Mouse (Mus musculus) lung, embryonic 14.5 days (tissue): ENCODE results near the gene Pdpn. TPM values are rescaled to one million over a fixed set of nuclear protein-coding genes. Genes with fewer than 3 reads are reported as not detected.

Source experiments
- ATAC-seq: fragments of 200-750 bp; cut with Nextera tagmentation; 2 replicates; pipeline ENCODE4 v1.8.0; 2017; ENCODE audit warnings: mild to moderate bottlenecking, moderate TSS enrichment, moderate library complexity; ENCODE audit not compliant: insufficient read depth
- DNase-seq: peaks from one replicate; pipeline ENCODE4 v3.0.0-alpha.2; 2015
- H3K27ac ChIP-seq: fragments of 300-500 bp; sonication (generic); 2 replicates; pipeline ENCODE4 v1.5.1; 2014; ENCODE audit warnings: low read depth, mild to moderate bottlenecking, moderate library complexity
- H3K27me3 ChIP-seq: fragments of 300-500 bp; sonication (generic); 2 replicates; pipeline ENCODE4 v1.6.1; 2014; ENCODE audit warnings: low read length, control low read depth; ENCODE audit not compliant: insufficient read depth
- H3K36me3 ChIP-seq: fragments of 300-500 bp; sonication (generic); 2 replicates; pipeline ENCODE4 v1.6.1; 2014; ENCODE audit warnings: control low read depth; ENCODE audit not compliant: insufficient read depth
- H3K4me1 ChIP-seq: fragments of 300-500 bp; sonication (generic); 2 replicates; pipeline ENCODE4 v1.6.1; 2014; ENCODE audit warnings: antibody characterized with exemption, control low read depth; ENCODE audit not compliant: insufficient read depth
- H3K4me2 ChIP-seq: fragments of 300-500 bp; sonication (generic); 2 replicates; pipeline ENCODE4 v1.6.1; 2014; ENCODE audit warnings: mild to moderate bottlenecking
- H3K4me3 ChIP-seq: fragments of 300-500 bp; sonication (generic); 2 replicates; pipeline ENCODE4 v1.5.1; 2014; ENCODE audit warnings: low read depth, low read length
- H3K9ac ChIP-seq: fragments of 300-500 bp; sonication (generic); 2 replicates; pipeline ENCODE4 v1.6.1; 2014
- H3K9me3 ChIP-seq: fragments of 300-500 bp; sonication (generic); 2 replicates; pipeline ENCODE4 v1.6.1; 2016; ENCODE audit warnings: low read depth, low read length, control low read depth
- CTCF ChIP-seq: IDR thresholded peaks from 2 replicates; pipeline ENCODE4 v1.5.1; 2016; ENCODE audit warnings: antibody characterized with exemption, low read depth
- WGBS: fragments of 180-500 bp; shearing (Covaris S2); extraction: QIAGEN DNeasy Blood & Tissue Kit; methylation state at CpG from one replicate; pipeline ENCODE4 v1.1.7; 2014; 5-methylcytosine and 5-hydroxymethylcytosine counted together
- polyA plus RNA-seq: library from polyadenylated mRNA; unstranded; fragments of >200 nt; fragmentation: Nextera tagmentation; extraction: Ambion mirVana; gene quantifications from 2 replicates; pipeline ENCODE4 v1.2.1, GENCODE M21; 2014

Pdpn gene
- polyA plus RNA-seq, 1 experiment from 2014 or later: 36.6 TPM

DNA sequence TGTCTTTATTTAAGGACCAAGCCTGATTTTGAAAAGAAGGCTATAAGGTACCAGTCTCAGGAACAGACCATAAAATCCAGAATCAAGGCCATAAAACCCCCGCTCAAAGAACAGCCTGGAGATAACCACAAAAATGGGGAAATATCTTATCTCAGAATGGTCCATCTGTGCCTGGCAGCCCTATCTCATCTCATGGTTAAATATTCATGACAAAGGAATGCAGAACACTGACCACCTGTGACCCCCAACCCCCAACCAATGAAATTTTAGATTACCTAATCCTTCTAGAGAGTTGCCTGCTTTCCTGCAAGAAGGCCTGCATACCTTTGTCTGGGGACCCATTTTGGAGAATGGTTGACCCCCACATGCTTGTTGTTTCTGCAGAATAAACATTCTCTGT lies 32.4 kb upstream of the Pdpn start:
- no peaks in the 10 kb centered on the region for H3K36me3 ChIP-seq
- H3K9me3 ChIP-seq: no peaks in the 10 kb centered on the region
- no peaks in the 10 kb centered on the region for H3K4me1 ChIP-seq
- no peak overlapping the region for H3K4me3 ChIP-seq
- no peak overlapping the region for H3K9ac ChIP-seq
- DNase-seq (no peak), ATAC-seq (no peak)
- TF ChIP-seq CTCF: no peak
- H3K27ac ChIP-seq: no peak overlapping the region
- no peaks in the 10 kb centered on the region for H3K27me3 ChIP-seq
- H3K4me2 ChIP-seq: no peak overlapping the region
- WGBS: 77% methylated on average over 1 of the region's 1 CpGs

DNA sequence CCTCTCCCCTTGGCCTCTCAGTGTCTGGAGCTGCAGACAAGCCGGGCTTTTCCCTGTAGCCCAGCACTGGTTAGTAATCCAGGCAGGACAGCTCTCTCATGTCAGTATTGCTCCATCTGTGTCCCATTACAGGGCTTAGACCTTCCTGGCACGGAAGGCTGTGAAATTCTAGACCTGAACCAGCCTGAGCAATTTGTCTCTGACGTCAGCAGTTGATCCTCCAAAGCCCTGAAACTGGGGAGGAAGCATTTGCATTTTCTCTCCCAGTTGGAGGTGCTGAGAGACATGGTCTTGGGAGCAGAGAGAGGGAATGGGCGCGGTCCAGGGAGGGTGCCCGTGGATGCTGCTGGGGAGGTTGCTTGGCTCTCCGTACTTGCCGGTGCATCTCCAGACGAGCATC lies 31.2 kb upstream of the Pdpn start:
- no peak for TF ChIP-seq CTCF
- H3K9me3 ChIP-seq: no peaks in the 10 kb centered on the region
- WGBS: 20% methylated on average over 9 of the region's 9 CpGs
- no peaks in the 10 kb centered on the region for H3K36me3 ChIP-seq
- ATAC-seq (peak; percentile 64), DNase-seq (peak; percentile 40)
- no peak overlapping the region for H3K4me2 ChIP-seq
- H3K9ac ChIP-seq: no peak overlapping the region
- H3K4me1 ChIP-seq: no peaks in the 10 kb centered on the region
- no peaks in the 10 kb centered on the region for H3K27me3 ChIP-seq
- no peak overlapping the region for H3K27ac ChIP-seq
- H3K4me3 ChIP-seq: no peak overlapping the region

DNA sequence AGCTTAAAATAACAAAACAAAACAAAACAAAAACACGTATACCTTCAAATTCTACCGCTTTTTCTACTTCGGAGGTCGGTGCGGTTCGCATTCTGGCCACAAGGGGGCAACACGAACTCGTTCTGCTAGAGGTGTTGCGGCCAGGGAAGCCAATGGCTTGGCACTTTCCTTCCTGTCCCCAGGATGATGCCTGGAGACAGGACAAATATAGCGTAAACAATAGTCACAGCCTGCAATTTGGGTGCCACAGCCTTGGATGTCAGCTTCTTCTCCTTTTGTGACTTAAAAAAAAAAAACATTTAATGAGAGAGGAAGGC lies 26.2 kb upstream of the Pdpn start:
- H3K27ac ChIP-seq: no peak overlapping the region
- H3K9ac ChIP-seq: no peak overlapping the region
- H3K9me3 ChIP-seq: no peaks in the 10 kb centered on the region
- H3K4me1 ChIP-seq: no peaks in the 10 kb centered on the region
- H3K4me2 ChIP-seq: peak overlapping the region; percentile 57
- TF ChIP-seq CTCF: peak; percentile 88
- H3K4me3 ChIP-seq: peak overlapping the region; percentile 21; the same call in 1 of the 2 replicates
- 0 out of 2 replicates have a peak, but pooled peaks have one; percentile 30 for ATAC-seq
- WGBS: under 1% methylated on average over 10 of the region's 10 CpGs
- no peaks in the 10 kb centered on the region for H3K36me3 ChIP-seq
- DNase-seq: peak; percentile 88
- no peaks in the 10 kb centered on the region; the same call in 1 of the 2 replicates for H3K27me3 ChIP-seq

DNA sequence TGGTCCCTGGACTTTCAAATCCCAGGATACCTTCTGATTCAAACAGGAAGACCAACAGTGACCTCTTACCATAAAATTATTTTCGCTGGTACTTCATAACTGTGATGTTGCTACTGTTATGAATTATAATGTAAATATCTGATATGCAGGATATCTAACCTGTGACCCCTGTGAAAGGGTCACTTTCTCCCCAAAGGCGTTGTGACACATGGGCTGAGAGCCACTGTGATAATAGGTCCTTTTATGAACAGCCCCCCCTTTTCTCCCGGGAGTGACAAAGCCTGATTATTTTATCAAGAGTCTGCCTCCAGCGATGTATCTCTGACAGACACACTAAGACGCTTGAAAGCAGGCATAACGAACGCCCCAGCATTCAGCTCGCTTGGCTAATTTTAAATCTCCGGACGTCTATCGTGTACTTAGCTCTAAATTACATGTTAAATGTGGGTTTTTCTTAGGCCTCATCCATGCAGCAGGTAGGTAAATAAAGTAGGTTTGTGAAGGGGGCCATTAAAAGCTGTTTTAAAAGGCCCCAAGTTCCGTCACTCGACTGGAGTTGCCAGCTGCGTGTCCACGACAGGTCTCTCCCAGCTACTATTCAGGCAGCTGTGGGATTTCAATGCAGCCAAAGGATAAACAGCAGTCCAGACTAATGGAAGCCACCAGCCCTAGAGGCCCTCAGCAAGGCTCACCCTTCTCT lies 25.7 kb upstream of the Pdpn start:
- Histone ChIP-seq H3K27ac (no peak overlapping the region), H3K4me3 (peak overlapping the region; percentile 21; the same call in 1 of the 2 replicates), H3K4me1 (no peaks in the 10 kb centered on the region), H3K36me3 (no peaks in the 10 kb centered on the region), H3K4me2 (peak overlapping the region; percentile 57), H3K27me3 (no peaks in the 10 kb centered on the region; the same call in 1 of the 2 replicates), H3K9me3 (no peaks in the 10 kb centered on the region), H3K9ac (no peak overlapping the region)
- TF ChIP-seq CTCF: no peak
- 15% methylated on average over 15 of the region's 15 CpGs for WGBS
- peak; percentile 36 for DNase-seq
- peak; percentile 44; the same call in 1 of the 2 replicates for ATAC-seq

DNA sequence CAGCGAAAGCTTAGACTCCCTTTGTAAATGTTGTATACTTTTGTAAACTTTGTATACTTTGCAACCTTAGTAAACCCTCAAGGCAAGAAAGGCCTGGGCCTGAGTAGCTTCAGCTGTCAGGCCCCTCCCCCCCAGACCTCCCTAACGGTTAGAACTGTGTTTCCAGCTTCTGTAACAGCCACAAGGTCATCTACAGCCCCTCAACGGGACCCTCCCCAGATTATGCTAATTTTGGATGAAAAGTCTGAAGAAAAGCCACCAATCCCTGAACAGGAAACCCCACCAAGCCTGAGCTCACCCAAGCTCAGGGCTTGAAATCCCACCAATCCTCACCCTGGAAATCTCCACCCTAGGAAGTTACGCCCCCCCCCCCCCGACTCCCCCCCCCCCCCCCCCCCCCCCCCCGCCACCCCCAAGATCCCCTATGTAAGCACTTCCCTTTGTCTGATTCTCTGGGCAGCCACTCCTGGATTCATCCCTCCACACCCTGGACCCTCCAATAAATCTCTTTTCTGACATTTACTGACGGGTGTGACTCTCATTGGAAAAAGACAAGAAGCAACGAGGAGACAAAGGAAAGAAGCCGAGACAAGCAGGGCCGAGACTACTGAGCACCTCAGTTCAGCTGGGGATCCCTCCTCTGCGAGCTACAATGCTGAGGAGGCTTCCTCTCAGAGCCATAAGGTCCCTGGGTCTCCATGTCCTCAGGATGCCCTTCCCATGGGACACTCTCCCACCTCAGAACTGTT lies 25.0 kb upstream of the Pdpn start:
- 13% methylated on average over 8 of the region's 11 CpGs for WGBS
- no peak for TF ChIP-seq CTCF
- no peak overlapping the region; the same call in 1 of the 2 replicates for H3K4me2 ChIP-seq
- no peak overlapping the region for H3K9ac ChIP-seq
- H3K36me3 ChIP-seq: no peaks in the 10 kb centered on the region
- no peak overlapping the region for H3K27ac ChIP-seq
- H3K4me3 ChIP-seq: no peak overlapping the region
- DNase-seq: no peak
- no peaks in the 10 kb centered on the region for H3K9me3 ChIP-seq
- no peaks in the 10 kb centered on the region for H3K4me1 ChIP-seq
- no peaks in the 10 kb centered on the region; the same call in 1 of the 2 replicates for H3K27me3 ChIP-seq
- no peak for ATAC-seq

DNA sequence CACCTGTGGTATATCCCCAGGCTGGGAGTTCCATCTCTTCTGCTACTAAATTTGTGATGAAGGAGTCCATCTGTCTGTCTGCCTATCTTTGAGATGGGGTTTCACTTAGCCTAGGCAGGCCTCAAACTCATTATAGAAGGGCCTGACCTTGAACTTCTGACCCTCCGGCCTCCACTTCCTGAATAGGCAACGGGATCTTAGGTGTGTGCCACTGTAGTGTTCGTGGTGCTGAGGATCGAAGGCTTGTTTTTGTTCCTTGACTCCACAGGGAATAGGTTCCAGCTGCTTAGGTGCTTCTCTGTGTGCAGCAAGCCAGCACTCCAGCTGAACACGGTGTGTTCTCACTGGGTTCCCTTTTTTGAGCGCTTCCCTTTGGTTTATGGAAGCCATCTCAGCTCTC lies 13.9 kb upstream of the Pdpn start:
- 67% methylated on average over 6 of the region's 6 CpGs for WGBS
- Histone ChIP-seq H3K27me3 (no peaks in the 10 kb centered on the region), H3K36me3 (no peaks in the 10 kb centered on the region), H3K9me3 (no peaks in the 10 kb centered on the region), H3K27ac (no peak overlapping the region), H3K4me3 (no peak overlapping the region), H3K9ac (no peak overlapping the region), H3K4me1 (no peaks in the 10 kb centered on the region), H3K4me2 (no peak overlapping the region)
- ATAC-seq: no peak
- no peak for TF ChIP-seq CTCF
- no peak for DNase-seq

DNA sequence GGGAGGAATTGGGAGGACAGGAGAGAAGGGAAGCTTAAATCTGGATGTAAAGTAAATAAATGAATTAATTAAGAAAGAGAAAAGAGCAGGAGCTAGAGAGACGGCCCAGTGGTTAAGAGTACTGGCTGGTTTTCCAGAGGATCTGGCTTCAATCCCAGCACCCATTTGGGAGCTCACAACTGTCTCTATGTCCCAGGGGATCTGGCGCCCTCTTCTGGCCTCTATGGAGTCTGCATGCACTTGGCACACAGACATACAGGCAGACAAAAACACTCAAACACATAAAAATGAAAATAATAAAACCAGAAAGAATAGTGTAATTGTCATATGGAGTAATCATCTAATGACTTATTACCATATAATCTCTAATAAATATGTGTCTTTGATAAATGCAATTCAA lies 12.0 kb upstream of the Pdpn start:
- Histone ChIP-seq H3K4me2 (no peak overlapping the region), H3K4me1 (no peaks in the 10 kb centered on the region), H3K36me3 (no peaks in the 10 kb centered on the region), H3K4me3 (no peak overlapping the region), H3K27me3 (no peaks in the 10 kb centered on the region), H3K27ac (no peak overlapping the region), H3K9ac (no peak overlapping the region), H3K9me3 (no peaks in the 10 kb centered on the region)
- ATAC-seq (no peak), DNase-seq (peak; percentile 55)
- WGBS: 36% methylated on average over 2 of the region's 2 CpGs
- peak; percentile 62 for TF ChIP-seq CTCF
